Mouse (Mus musculus): Measurements from ENCODE around the gene Actn2.
A peak's percentile ranks its signal among the peaks of the same experiment; 100 is the strongest.

The Actn2 gene

DNA sequence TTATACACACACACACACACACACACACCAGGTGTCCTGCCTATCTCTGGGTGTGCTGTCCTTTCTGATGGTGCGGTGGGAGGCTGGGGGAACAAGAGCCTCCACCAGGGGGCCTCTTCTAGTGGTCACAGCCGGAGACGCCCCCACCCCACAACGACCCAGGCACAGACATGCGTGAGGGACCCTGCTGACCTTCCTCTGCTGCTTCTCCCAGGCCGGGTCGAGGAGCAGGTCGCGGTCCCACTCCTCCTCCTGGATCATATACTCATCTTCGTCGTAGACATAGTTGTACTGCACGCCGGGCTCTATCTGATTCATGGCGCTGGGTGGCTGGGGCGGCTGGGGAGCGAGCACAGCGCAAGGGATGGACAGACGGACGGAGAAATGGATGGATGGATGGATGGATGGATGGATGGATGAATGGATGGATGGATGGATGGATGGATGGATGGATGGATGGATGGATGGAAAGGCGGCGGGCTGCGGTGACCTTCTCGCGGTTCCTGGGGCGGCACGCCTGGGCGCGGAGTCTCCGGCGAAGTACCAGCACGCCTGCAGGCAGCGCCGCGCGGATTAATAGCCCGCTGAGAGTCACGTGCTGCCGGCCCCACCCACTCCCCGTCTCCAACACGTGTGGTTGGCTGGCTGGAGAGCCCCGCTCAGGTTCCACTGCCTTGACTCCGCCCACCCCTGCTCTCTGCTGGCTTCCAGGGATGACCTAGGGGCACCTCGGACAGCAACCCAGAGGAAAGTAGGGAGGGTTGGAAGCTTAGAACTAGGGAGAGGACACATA is at the start of gene Actn2:
Gene Actn2 (minus strand): TSS at position 578 of the 793 bp plus-strand sequence.
- DNase-seq (ENCODE audit: low read depth), result peak; percentile 85

DNA sequence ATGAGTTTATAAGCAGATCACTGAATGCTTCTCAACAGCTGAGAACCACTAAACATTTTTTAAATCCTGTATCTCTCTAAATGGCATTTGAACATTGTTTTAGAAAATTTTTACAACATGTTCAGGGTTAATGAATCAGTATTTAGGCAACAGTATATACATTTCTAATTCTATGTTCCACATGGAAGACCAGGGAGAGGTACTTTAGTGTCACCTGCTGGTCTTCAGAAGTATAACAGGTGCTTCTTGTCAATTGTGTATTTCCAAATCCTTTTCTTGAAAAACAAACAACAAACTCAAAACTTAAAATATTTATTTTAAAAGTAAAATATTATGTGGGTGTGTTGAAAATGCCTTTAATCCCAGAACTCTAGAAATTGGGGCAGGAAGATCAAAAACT is 45.7 kb upstream of the Actn2 start:
- DNase-seq (ENCODE audit: low read depth), result peak; percentile 72

DNA sequence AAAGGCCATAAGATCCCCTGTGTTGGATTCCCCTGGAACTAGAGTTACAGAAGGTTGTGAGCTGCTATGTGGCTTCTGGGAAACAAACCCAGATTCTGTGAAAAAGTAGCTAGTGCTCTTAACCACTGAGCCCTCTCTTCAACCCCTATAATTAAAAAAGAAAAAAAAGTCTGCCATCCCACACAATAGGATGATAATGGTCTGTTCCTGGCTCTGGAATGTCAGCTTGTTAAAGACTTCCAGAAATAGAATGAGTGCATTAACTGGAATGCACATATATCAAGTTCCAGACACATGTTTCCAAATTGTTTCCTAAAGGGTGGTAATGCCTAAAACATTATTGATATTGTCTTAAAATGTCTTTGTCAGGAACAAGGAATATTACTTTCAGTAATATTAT is 44.2 kb upstream of the Actn2 start:
- no peak for DNase-seq (ENCODE audit: low read depth)

DNA sequence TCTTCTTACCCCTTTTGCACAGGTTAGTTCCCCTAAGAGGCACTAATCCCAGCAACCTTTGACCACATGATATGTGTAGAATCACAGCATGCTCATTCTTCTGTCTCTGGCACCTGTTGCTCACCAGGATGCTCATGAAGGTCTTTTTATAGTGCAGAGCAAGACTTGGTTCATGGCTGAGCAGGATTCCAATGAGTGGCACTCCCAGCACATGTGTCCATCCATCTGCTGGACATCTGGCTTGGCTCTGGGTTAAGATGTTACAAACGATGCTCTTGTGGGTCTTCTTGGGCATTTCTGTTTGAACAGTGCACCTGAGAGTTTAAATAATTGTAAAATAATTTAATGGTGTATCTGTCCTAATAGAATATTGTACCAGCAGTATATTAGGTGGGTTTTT is 36.2 kb upstream of the Actn2 start:
- DNase-seq (ENCODE audit: low read depth), result no peak

DNA sequence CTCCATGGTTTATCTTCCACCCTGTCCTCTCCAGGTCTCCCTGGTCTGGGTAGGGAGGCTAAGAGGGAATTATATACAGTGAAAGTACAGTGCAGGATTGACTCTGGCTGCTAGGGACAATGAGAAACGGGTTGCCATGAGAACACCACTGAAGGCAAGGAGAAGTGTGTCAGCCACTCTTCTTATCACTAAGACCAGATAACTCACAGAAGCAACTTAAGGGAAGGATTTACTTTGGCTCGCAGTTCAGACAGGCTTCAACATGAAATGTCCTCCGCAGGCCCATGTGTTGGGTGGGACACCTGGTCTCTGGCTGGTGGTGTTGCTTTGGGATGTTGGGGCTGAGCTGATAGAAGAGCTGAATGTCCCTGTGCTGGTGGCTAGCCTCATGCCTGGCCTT is 32.2 kb upstream of the Actn2 start:
- no peak for DNase-seq (ENCODE audit: low read depth)

DNA sequence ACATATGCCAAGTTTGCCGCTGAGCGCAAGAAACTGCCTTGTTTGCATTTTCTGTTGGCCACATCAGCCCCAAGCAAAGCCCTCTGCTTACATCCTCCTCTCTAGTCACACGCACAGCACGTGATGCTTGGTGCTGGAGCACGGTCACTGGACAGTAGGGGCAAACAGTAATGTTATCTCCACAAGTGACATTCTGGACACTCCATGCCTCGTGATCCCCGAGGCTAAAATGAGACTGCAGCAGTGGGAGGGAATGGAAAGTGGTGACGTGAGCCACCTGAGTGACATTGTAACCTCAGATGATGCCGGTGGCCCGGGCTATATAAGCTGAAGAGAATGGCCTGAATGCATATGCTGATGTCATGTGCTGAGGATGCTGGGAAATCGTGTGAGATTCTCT is 29.4 kb upstream of the Actn2 start:
- DNase-seq (ENCODE audit: low read depth), result no peak

DNA sequence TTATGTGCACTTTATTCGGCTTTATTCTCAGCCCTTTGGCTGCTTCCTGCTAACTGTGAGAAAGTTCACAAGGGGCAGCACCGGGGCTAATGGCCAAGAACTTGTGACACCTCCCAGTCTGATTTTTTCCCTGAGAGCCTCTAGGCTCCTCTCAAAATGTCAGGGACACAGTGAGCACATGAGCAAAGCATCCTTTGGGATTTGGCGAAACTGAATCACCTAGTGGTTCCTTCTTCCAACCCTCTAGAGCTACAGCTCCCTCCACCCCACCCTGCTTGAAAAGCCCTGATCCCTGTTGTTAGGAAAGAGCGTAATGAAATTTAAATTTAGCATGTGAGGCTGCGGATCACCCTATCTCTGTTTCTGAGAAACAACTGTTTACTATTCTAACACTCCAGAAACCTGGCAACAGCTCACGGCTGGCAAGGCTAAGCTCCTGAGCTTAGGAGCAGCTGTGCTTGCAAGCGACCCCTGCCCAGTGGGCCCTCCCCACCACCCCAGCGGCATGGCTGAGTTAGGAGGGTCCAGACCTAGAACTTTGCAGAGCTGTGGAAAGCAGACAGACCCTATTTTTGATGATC is 28.6 kb upstream of the Actn2 start:
- DNase-seq (ENCODE audit: low read depth), result no peak

DNA sequence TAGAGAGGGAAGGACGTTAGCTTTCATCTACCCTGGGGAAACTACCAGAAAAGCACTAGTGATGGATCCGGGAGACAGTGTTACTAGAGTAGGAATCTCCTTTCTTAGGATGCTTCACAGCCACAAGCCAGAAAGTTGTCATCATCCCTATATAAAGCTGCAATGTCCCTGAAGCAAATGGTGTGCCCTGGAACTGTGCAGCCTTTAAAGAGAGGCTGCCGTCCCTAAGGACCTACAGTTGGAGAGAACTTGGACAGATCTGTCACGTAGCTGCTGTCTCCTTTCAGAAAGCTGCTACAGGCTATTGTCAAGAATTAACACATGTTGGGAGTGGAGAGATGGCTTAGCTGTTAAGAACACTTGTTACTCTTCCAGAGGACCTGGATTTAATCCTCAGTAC is 20.9 kb upstream of the Actn2 start:
- DNase-seq (ENCODE audit: low read depth), result no peak

DNA sequence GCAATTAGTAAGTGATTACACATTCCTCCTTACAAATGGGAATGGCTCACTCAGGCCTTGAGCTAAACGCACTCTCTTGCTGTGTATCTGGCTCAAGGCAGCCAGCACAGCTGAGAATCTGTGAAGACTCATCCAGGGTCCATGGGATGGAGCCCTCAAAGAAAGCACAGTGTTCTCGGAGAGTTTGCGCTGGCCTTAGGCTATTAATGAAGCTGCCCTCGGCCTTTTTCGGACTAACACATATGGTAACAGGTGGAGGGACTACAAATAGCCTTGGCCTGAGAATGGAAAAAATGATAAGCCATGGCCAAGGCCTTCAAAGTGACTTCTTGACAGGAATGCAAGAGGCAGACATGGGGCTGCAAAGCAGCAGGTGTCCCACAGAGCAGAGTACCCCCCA is 17.0 kb upstream of the Actn2 start:
- no peak for DNase-seq (ENCODE audit: low read depth)

DNA sequence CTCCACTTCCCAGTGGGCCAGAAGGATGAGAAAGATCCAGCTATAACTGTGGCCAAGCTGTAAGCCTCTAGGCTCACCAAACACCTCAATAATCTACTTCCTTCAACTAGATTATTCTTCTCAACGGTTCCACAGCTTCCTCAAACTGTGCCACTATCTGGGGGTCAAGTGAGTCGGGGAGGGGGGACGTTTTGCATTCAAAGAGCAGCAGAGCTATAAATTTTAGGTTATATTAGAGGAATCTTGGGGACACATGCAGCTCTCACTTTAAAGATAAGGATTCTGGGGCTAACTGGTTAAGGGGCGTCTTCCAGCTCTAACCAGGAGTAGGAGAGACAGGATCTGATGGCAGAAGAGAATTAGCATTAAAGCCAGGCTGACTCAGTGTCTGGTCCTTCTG is 15.6 kb upstream of the Actn2 start:
- DNase-seq (ENCODE audit: low read depth), result no peak

DNA sequence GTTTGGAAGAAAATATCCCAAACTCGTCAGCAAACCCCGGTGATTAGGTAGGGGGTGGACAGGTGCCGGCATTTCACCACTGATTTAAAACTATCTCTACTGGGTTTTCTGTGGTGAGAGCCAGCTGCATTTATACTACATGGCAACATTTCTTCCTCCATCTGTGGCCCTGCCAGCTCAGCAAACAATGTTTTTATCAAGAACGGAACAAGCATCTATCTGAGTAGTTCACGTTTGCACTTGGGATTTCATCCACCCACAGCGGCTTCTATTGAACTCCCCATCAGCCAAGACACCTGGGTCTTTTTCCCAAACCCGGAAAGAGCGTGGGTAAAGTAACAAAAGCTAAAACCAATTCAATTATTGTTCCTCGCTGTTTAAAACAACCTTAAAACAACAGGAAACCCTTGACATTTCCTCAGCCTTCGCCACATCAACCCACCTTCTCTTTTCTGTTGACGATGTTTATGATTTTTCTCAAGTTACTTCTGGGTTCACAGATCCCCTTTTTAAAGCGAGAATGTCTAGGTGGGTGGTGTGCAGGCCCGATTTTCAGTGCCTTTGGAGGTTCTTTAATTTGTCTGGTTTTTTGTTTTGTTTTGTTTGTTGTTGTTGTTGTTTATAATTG is 8.8 kb upstream of the Actn2 start:
- DNase-seq (ENCODE audit: low read depth), result peak; percentile 47

DNA sequence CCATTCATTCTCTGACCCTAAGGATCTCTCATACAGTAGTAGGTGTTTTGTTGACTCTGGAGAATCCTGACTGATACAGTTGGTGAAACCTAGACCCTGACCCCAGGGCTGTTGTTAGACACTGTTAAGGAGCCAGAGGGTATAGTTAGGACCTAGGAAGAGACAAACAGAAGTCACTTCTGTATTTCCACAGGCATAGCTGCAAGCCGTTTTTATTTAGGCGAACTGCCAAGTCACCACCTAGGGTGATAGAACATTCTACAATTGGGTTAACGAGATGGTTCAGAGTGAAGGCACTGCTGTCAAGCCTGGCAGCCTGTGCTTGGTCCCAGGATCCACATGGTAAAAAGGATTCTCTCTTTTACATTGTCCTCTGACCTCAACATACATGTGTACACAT is 6.3 kb upstream of the Actn2 start:
- no peak for DNase-seq (ENCODE audit: low read depth)

DNA sequence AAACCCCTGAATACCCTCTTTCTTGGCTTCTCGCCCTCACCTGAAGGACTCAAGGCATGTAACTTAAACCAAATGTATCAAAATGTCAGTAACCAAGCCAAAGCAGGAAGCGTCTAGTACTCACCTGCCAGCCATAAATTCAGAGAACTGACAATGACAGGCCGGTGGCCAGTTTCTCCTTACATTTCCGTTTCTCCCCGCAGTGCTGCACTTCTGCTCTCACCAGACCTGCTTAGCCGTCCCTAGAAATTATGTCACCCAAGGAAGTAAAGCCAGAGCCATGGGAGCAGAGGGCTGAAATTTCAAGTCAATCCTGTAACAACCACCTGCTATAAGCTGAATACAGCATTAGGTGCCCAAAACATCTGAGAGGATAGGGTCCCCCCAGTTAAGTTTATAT is 887 bp upstream of the Actn2 start:
- peak; percentile 30 for DNase-seq (ENCODE audit: low read depth)

DNA sequence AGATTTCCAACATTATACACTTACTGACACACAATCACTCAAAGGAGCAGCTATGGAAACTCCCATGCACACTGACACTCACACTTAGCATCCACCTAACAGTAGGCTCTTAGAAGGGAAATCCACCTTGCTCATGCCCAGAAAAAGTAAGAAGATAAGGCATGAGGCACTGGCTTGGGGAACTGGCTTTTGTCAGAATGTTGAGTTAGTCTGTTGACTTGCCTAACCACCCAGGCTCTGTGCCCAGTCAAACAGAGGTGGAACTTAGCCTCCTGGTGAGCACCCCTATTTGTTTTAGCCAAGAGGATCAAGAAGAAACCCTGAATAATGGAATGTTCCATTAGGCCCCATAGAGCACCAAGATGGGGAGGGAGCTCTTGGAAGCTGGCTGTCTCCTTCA is 1.1 kb downstream of the Actn2 start:
- no peak for DNase-seq (ENCODE audit: low read depth)

DNA sequence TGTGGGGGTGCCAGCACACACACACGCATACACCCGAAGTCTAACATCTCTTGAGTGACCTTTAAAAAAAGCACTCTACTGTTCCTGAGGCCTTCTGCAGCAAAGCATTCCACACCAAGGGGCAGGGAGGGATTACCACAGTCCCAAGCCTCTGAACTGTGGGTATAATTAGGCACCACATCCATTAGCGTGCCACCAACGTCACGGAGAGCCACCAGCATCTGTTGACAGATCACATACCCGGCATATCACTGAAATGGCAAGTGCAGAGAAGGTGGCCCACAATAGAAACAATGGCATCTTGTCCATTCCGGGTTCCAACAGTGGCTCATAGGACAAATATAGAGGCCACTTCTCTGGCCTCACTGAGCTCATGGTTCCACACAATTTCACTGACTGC is 2.8 kb downstream of the Actn2 start:
- no peak for DNase-seq (ENCODE audit: low read depth)

DNA sequence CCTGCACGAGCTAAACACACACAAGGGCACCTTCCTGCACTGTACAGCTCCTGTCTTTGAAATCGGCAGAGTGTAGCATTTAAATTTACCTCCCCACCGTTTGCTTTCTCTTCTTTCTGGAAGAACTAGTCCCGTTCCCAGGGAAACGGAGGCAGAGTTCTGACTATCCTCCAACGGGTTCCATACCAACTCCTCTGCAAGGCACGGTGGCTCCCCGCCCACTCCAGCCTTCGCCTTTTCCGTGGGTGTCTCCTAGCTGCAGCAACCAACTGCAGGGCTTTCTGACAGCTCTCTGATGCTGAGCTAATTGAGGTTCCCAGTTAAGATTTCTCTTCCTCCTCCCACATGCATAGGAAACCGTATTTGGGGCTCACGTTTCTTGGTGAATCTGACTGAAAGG is 6.5 kb downstream of the Actn2 start:
- DNase-seq (ENCODE audit: low read depth), result no peak

DNA sequence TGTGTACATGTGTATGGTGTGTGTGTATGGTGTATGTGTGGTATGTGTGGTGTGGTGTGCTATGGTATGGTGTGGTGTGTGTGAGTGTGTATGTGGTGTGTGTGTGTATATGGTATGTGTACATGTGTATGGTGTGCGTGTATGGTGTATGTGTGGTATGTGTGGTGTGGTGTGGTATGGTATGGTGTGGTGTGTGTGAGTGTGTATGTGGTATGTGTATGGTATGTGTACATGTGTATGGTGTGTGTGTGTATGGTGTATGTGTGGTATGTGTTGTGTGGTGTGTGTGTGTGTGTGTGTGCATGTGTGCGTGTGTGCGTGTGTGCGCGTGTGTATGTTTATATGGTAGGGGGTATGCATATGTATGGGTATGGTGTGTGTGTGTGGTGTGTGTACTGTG is 9.0 kb downstream of the Actn2 start:
- DNase-seq (ENCODE audit: low read depth), result no peak

DNA sequence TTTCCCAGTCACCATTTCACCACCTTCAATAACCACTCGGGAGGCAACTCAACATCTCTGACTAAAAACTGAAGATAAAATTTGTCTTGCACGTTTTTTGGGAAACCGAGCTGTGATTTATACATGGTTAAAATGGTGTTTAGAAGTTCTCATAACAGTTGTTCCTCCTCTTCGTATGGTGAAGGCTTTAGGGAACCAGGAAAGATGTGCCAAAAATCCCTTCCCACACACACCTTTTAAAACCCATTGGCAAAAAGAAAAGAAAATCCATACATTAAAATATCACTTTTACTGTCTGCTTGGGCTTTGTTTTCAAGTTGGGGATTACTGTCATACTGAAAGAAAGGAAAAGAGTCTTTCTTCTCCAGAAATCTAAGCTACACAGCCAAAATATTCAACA is 12.2 kb downstream of the Actn2 start:
- DNase-seq (ENCODE audit: low read depth), result no peak

DNA sequence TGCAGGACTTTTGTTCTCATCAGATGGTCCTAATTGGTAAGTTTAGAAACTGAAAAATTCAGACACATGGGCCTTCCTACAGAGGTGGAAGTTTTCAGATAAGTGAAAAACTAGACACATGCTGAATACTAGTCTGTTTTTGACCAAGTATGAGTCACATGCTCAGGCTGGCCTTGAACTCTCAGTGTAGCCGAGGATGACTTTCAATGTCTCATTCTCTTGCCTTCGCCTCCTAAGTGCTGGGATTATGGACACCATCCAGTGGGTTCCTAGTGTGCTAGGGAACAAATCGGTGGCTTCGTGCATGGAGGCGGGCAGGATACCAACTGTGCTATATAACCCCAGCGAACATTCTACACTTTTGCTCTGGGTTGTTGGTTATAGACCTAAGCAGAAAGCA is 13.0 kb downstream of the Actn2 start:
- DNase-seq (ENCODE audit: low read depth), result no peak

DNA sequence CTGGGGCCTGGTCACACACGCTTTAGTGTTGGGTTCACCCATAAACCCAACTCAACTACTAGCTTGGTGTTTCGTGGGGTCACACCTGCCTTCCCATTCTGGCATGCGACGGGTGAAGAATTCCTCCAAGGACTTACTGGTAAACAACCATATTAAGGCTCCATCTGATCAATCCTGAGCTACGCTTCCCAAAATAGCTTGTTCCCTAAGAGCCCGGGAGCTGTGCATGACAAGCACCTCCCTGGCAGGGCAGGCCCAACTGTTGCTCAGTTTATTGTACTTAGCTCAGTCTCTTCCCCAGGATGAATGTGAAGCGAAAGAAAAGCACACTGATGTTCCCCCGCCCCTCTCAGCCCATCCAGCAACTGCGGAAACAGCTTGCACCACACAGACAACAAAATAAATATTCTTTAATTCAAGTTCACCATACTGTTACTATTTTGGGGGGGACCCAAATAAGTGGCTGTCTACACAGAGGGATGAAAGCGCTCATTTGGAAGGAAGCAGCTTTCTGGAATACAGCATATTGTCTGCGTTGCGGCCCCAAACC is 17.4 kb downstream of the Actn2 start:
- no peak for DNase-seq (ENCODE audit: low read depth)

DNA sequence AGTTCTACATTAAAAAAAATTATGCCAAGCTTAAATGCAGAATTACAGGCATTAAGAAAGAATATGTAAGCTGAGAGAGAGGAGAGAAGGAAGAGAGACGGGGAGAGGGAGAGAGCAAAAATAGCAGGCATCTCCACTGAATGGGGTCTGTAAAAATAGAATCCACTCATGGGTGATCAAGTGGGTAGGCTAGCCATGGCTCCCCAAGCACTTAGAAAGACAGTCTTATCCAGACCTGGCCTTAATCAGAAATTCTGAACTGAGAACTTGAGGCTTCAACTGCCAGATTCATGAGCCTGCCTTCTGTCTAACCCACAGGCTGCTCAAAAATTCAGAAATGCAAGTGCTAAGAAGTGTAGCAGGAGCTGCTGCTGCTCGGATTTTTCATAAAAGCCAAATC is 20.4 kb downstream of the Actn2 start:
- no peak for DNase-seq (ENCODE audit: low read depth)

DNA sequence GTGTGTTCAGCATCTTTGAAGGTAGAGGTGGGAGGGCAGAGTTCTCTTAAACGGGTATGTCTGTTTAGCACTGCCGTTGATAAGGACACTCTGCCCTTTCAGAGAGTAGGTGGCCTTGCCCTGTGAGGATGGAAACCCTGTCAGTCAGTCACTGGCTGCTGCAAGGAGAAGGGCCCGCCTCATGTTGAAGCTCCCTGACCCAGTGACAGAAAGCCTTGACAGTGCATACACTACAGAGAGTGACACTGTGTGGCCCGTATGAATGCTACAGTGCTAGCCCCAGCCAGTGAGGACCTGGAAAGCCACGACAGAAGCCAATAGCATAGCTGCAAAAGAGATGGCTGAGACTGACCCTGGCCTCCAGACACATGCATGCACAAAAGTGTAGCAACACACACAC is 22.5 kb downstream of the Actn2 start:
- no peak for DNase-seq (ENCODE audit: low read depth)

DNA sequence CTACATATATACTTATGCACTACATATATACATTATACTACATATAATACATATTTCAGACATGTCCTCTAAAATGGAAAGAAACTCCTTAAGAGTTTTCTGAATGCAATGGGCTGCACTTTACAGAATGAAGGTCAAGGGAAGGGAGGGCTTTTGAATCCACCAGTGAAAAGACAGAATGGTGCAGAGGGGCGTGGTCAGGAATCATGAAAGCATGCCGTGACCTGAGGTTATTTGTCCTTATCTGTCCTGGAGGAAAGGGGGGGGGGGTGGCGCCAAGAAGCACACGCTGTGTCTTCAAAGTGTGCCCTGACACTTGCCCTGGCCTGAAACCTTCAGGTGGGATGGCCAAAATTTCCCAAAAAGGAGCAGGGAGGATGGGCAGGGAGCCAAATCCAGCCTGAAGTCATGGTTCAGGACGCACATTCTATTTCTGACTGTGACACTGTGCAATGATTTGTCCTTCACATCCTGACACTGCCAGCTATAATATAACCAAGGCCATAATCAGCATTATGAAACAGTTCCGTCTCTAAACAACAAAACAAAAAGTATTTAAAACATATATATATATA is 23.3 kb downstream of the Actn2 start:
- no peak for DNase-seq (ENCODE audit: low read depth)
